Comparison of ENCODE assay signal across 7 mouse cellular contexts in the genomic region with DNA sequence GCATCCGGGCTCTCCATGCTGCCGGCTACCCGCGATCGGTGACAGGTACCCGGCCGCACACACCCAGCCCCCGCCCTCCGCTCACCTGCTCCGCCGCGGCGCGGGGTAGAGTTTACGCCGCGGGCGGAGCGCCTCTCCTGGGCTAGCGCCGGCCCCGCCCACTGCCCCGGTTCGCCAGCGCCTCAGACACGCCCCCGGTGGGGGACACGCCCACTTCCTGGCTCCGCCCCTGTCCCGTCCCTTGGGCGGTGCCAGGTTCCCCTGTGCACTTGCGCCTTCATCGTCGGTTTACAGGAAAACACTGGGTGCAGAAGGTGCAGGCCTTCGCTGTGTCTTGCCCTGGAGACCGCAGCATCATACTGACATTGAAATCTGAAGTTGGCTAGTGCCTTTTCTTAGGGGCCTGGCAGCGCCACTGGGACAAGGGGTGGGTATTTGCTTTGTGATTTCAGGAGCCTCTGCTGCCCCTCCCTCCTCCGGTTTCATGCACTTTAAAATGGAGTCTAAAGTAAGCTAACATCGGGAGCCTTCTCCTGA. TPM values are rescaled to one million over a fixed set of nuclear protein-coding genes. Genes with fewer than 3 reads are reported as not detected.
A peak's percentile ranks its signal among the peaks of the same experiment; 100 is the strongest.
DNase-seq lines count a peak whose midpoint lies in the region; ATAC-seq and TF ChIP-seq lines count a peak whose summit lies in the region.

No protein-coding gene starts in this region.

- H3K27ac ChIP-seq in intestine, postnatal 0 days (ENCODE audit: low read depth, low read length): peak overlapping the region; percentile 86
- H3K27ac ChIP-seq in midbrain, embryonic 12.5 days (replicated peaks): peak overlapping the region; percentile 40; the same call in 1 of the 2 replicates
- peak overlapping the region; percentile 82 for H3K27ac ChIP-seq in small intestine, adult 2 months (ENCODE audit: insufficient read depth, low read depth, low read length)

- under 1% methylated on average over 38 of the region's 39 CpGs for WGBS in intestine, postnatal 0 days
- 0% methylated on average over 39 of the region's 39 CpGs for WGBS in midbrain, embryonic 12.5 days
- 0% methylated on average over 39 of the region's 39 CpGs for WGBS in small intestine, adult 2 months

- no peak; the same call in 1 of the 2 replicates for TF ChIP-seq CTCF in intestine, postnatal 0 days (IDR thresholded peaks at IDR 0.05; ENCODE audit: low read depth)
- no peak for TF ChIP-seq CTCF in small intestine, adult 2 months (IDR thresholded peaks at IDR 0.05; ENCODE audit: extremely low read depth, insufficient read length, insufficient replicate concordance, low read depth, low read length)

- peak; percentile 81 for TF ChIP-seq POLR2A in small intestine, adult 2 months (IDR thresholded peaks at IDR 0.05; ENCODE audit: low read depth, low read length)

- peak overlapping the region; percentile 64 for H3K4me3 ChIP-seq in intestine, postnatal 0 days (ENCODE audit: low read depth, low read length)
- H3K4me3 ChIP-seq in midbrain, embryonic 12.5 days: peak overlapping the region; percentile 78
- H3K4me3 ChIP-seq in small intestine, adult 2 months (ENCODE audit: low read depth, low read length): peak overlapping the region; percentile 90

- H3K4me2 ChIP-seq in intestine, postnatal 0 days (replicated peaks; ENCODE audit: low read depth): peak overlapping the region; percentile 94
- peak overlapping the region; percentile 86 for H3K4me2 ChIP-seq in midbrain, embryonic 12.5 days (replicated peaks)

- H3K27me3 ChIP-seq in intestine, postnatal 0 days (replicated peaks; ENCODE audit: control insufficient read depth, insufficient read depth, low read length): no peaks in the 10 kb centered on the region
- H3K27me3 ChIP-seq in midbrain, embryonic 12.5 days: peaks cover 25% of the 10 kb centered on the region
- no peaks in the 10 kb centered on the region for H3K27me3 ChIP-seq in small intestine, adult 2 months (ENCODE audit: control insufficient read depth, insufficient read depth, low read length)

- intact Hi-C loops in left cerebral cortex, postnatal 4 days (cut with DNase I): no loop called here

- peak; percentile 99 for DNase-seq in adrenal gland, adult 2 months
- DNase-seq in embryo, embryonic 11.5 days (ENCODE audit: low read depth, low spot score): peak; percentile 89
- peak; percentile 98 for DNase-seq in gastrocnemius, postnatal 4 days (ENCODE audit: low spot score in 2 of 2)
- DNase-seq in left cerebral cortex, postnatal 4 days: peak; percentile 95

- H3K9me3 ChIP-seq in intestine, postnatal 0 days (ENCODE audit: control insufficient read depth): no peaks in the 10 kb centered on the region
- no peaks in the 10 kb centered on the region for H3K9me3 ChIP-seq in midbrain, embryonic 12.5 days

- no peaks in the 10 kb centered on the region; the same call in 1 of the 2 replicates for H3K36me3 ChIP-seq in intestine, postnatal 0 days (ENCODE audit: control insufficient read depth, insufficient read depth)
- H3K36me3 ChIP-seq in midbrain, embryonic 12.5 days: no peaks in the 10 kb centered on the region
- no peaks in the 10 kb centered on the region for H3K36me3 ChIP-seq in small intestine, adult 2 months (ENCODE audit: control insufficient read depth, insufficient read depth, low read length)

- H3K4me1 ChIP-seq in intestine, postnatal 0 days (replicated peaks; ENCODE audit: control insufficient read depth, insufficient read depth, low read length): no peaks in the 10 kb centered on the region; the same call in 1 of the 2 replicates
- H3K4me1 ChIP-seq in midbrain, embryonic 12.5 days: peaks cover 12% of the 10 kb centered on the region; the same call in 1 of the 2 replicates
- peaks cover 4% of the 10 kb centered on the region; the same call in 1 of the 2 replicates for H3K4me1 ChIP-seq in small intestine, adult 2 months (ENCODE audit: control insufficient read depth, insufficient read depth, insufficient read length, low read length)

- H3K9ac ChIP-seq in intestine, postnatal 0 days (ENCODE audit: low read depth, low read length): peak overlapping the region; percentile 70
- H3K9ac ChIP-seq in midbrain, embryonic 12.5 days (replicated peaks): peak overlapping the region; percentile 77

- ATAC-seq in intestine, postnatal 0 days: peak; percentile 96
- peak; percentile 94 for ATAC-seq in midbrain, embryonic 12.5 days (ENCODE audit: low FRiP score, low read depth)

RNA-seq across cellular contexts. Expression of a gene that starts 7.0 kb away (rescaled TPM):
- total RNA-seq in adrenal gland, adult 2 months (2021): 10 to 100 TPM; 32.4 to 33.5 TPM
- 60.5 and 75.3 TPM in 2 replicates for polyA plus RNA-seq in adrenal gland, adult 2 months (2012; rRNA removed)
- 10 to 100 TPM; 13.6 to 13.8 TPM for total RNA-seq in gastrocnemius, postnatal 4 days (2021)
- 12.3 and 14.8 TPM in 2 replicates for polyA plus RNA-seq in intestine, postnatal 0 days (2015; fragmentation: Nextera tagmentation; extraction: Ambion mirVana)
- total RNA-seq in left cerebral cortex, postnatal 4 days (2021): 10 to 100 TPM; 17.4 to 21.1 TPM
- polyA plus RNA-seq in midbrain, embryonic 12.5 days (2016; fragmentation: Nextera tagmentation; extraction: Ambion mirVana): 6.8 and 7.7 TPM in 2 replicates
- 16.1 and 24.7 TPM in 2 replicates for polyA plus RNA-seq in small intestine, adult 2 months (2012; rRNA removed)

RNA-seq across cellular contexts. Expression of a gene that starts 56.8 kb away (rescaled TPM):
- total RNA-seq in adrenal gland, adult 2 months (2021): 100 to 1,000 TPM; 290 to 315 TPM
- 141 and 188 TPM in 2 replicates for polyA plus RNA-seq in adrenal gland, adult 2 months (2012; rRNA removed)
- 100 to 1,000 TPM; 294 to 313 TPM for total RNA-seq in gastrocnemius, postnatal 4 days (2021)
- 28.6 and 29.7 TPM in 2 replicates for polyA plus RNA-seq in intestine, postnatal 0 days (2015; fragmentation: Nextera tagmentation; extraction: Ambion mirVana)
- 1 to 10 TPM; 6.1 to 7.1 TPM for total RNA-seq in left cerebral cortex, postnatal 4 days (2021)
- 1.8 and 2.7 TPM in 2 replicates for polyA plus RNA-seq in midbrain, embryonic 12.5 days (2016; fragmentation: Nextera tagmentation; extraction: Ambion mirVana)
- polyA plus RNA-seq in small intestine, adult 2 months (2012; rRNA removed): 7.4 and 13.2 TPM in 2 replicates

Comparison
In these comparisons a context has a peak if more than half of its experiments do, and no peak if none do; other contexts are left out.
1. Peak in every context shown above with its lines: DNase-seq, ATAC-seq, H3K4me3 ChIP-seq and H3K27ac ChIP-seq.